Mouse (Mus musculus) spleen, postnatal 4 days (tissue): ENCODE results near the gene Pde5a.

ENCODE experiments used
- DNase-seq, 2 experiments: peaks; one replicate each; pipeline ENCODE4 v3.0.0; 2022; ENCODE audit warnings: low spot score in 2 of 2

Gene Pde5a

GRCm38 (mm10) chr3:122763768-122764167 lies 35.0 kb downstream of the Pde5a start:
- DNase-seq, result no peak

GRCm38 (mm10) chr3:122766930-122767329 lies 38.2 kb downstream of the Pde5a start:
- no peak for DNase-seq

GRCm38 (mm10) chr3:122767841-122768240 lies 39.1 kb downstream of the Pde5a start:
- DNase-seq, result no peak

DNA sequence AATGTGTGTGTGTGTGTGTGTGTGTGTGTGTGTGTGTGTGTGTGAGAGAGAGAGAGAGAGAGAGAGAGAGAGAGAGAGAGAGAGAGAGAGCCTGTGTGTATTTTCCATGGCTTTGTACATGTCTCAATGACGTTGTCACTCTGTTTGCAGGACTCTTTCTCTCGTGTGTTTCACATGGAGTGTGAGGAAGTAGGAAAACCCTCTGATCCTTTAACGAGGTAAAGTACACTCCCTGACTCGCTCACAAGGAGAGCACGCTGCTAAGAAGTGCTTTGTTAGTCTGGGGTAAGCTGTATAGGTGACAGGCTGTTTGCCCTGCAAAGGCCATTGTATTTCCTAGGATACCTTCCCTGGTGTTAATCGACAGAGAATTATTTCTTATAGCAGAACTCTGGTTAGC lies 52.7 kb downstream of the Pde5a start:
- no peak for DNase-seq

GRCm38 (mm10) chr3:122784245-122784644 lies 55.5 kb downstream of the Pde5a start:
- DNase-seq, result no peak

DNA sequence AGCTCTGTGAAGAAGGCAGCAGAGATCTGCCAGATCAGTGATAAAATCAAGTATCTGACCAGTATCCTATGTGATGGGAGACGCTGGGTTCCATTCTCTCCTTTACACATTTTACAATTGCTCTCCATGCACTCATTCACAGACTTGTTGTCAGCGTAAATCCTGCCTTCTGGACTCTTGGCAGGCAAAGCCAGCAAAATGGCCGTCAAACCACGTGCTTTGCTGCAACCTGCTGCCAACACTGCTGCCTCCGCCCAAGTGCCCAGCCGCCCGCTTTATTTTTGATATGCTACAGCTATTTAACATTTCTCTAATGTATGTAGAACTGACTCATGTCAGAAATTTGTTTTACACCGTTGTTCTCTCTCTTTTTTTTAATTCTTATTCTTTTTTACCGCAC lies 59.6 kb downstream of the Pde5a start:
- no peak for DNase-seq

DNA sequence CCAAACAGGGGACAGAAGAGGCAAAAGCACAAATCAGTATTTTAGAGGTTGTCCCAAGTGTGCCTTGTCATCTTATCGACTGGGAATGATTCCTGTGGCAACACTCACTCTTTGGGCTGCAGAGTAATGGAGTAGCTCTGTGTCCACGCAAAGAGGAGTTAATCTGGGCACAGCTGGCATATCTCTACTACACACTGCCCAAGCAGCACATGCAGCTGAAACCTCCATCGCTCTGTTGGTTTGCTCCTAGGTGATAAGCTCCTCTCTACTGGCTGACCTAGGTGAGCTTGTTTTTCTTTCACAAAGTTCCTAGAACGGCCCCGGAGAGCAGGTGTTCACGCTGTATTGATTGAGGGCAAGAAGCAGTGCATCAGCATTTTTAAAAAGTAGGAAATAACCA lies 60.8 kb downstream of the Pde5a start:
- no peak for DNase-seq

DNA sequence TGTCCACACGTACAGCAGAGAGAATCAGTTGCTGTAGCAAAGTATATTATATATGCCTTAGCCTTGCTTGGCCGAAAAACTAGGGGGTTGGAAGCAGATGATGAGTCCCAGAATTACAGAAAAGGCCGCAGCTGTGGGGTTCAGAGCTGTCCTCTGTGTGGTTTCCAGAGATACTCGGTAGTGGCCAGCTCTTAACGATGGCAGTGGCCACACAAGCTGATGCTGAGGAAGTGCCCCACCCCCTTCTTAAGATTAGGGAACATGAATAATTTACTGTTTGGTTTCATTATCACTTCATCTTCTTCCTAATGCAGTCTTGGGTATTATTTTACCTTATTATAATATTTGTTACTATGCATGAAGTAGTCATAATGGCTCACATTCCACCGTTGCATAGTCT lies 71.3 kb downstream of the Pde5a start:
- DNase-seq, result no peak

GRCm38 (mm10) chr3:122800553-122801435 lies 72.0 kb downstream of the Pde5a start:
- DNase-seq, result no peak

DNA sequence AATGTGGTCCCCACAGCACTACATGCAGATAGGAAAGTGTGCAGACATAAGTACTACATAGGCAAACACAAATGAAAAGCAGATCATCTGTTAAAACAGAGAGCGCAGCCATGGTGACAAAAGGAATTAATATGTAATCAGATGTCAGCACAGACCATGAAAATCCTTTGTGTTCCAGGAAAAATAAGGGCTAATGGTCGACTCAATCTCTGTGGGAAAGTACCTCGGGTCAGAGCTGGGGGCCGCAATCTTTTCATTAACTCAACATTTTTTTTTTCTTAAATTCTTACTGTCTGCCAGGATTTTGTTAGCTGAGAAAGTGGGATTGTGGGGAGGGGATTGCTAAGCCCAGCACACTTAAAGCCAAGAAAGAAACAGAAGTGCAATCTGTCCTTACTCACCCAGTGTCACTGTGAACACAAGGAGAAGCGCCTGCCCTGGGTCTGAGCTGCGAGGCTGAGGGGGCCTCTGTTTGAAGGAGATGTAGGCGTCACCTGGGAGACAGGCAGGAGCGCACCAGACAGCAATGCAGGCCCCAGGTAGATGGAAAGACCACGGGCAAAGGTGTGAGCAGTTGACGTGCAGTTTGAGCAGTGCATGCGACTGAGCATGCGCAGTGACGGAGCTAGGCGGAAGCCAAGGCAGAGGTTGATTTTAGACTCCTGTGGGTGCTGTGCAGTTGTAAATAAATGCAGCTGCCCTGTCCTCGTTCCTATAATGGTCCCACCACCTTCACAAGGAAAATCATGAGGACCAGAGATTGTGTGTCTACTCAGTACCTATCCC lies 72.9 kb downstream of the Pde5a start:
- DNase-seq, result no peak

DNA sequence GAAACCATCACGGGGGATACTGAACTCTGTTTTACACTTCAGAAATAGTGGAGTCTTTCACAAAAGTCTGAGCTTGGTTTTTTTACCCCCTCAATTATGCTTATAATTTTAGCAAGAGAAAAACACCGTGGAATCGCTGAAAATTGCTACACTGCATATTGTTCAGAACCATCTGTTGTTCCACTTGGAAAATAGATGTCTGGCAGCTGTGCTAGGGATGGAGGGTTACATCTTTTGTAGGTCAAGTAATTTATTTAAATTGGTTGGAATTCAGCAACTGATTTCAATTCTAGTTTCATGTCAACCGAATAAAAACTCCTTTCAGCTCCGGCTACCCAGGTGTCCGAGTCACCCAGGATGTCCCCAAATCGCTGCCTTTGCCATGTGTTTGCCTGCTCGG lies 78.6 kb downstream of the Pde5a start:
- no peak for DNase-seq

DNA sequence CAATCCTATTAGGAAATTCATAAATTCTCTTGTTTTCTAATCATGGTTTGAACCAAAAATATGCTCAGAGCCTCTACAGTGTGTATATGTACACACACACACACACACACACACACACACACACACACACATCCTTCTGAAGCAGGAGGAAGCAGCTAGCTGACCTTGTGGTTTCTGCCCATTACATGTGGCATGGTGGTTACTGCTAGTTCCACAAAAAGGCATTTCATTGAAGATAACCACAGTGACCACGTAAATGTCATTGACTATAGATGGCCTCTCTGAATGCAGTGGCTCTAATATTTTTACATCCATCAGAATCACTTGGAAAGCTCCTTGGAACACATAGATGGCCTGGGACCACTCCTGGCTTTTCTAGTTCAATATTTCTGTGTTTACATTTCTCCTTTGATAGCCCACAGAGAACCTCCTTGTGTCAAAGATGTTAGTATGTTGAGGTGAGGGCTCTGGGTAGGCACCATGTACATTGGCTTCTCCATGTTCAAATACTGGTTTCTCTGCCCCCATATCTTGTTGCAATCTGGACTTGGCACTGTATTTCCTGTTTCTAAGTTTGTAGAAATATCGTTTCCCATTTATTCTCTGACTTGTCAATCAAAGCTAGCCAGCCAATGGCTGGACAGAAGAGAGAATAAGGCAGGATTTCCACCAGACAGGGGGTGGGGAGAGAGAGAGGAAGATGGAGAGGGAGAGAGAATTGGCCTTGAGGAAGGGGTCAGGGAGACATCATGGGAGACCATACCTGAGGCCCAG lies 81.5 kb downstream of the Pde5a start:
- no peak for DNase-seq

GRCm38 (mm10) chr3:122810986-122811385 lies 82.2 kb downstream of the Pde5a start:
- no peak for DNase-seq

GRCm38 (mm10) chr3:122814531-122814930 lies 85.8 kb downstream of the Pde5a start:
- no peak for DNase-seq

DNA sequence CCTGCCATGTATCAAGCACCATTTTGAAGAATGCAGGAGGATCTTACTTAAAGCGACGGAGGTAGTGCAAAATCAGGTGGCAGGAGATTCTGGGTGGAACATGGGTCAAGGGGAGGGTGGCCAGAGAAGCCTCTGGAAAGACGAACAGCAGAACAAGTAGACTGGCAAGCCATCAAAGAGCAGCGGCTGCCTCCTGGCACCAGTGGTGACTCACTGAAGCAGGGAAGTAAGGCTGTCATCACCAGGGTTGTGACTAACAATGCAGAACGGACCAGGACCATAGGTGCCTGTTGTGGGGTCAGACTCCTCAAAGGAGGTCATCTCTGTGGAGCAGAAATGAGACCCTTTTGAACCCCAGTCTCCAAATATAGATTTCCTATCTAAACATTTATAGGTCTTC lies 89.5 kb downstream of the Pde5a start:
- no peak for DNase-seq

GRCm38 (mm10) chr3:122820700-122821099 lies 92.0 kb downstream of the Pde5a start:
- DNase-seq, result no peak

GRCm38 (mm10) chr3:122828270-122829058 lies 99.7 kb downstream of the Pde5a start:
- DNase-seq, result no peak

GRCm38 (mm10) chr3:122834519-122834918 lies 105.8 kb downstream of the Pde5a start:
- DNase-seq, result no peak

DNA sequence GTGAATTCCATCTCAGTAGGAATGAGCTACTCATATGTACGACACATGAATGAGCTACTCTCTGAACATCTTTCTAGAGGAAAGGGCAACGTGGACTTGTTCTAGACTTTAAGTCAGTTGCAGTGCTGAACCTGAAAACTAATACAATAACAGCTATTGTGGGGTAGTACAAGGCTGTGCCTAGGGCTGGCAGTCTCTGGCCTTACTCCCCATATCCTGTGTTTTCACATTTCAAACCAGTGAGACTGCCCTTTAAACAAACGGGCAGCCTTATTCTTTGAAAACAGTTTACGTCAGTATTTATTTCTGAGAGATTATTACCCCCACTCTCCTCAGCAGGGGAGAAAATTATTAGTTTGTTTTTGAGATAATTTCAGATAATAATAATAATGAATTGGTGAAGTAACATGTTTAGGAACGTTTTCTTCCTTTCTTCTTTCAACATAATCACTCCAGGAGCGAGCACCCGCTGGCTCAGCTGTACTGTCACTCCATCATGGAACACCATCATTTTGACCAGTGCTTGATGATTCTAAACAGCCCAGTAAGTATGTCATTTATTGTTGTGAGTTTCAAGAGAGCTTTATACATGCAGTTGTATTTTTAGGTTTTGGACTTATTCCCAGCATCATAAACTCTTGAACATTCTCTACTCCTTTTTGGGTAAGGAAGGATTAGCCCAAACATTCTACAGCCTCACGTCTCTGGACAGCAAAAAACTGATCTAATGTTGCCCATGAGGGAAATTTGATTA lies 106.5 kb downstream of the Pde5a start:
- DNase-seq, result no peak

DNA sequence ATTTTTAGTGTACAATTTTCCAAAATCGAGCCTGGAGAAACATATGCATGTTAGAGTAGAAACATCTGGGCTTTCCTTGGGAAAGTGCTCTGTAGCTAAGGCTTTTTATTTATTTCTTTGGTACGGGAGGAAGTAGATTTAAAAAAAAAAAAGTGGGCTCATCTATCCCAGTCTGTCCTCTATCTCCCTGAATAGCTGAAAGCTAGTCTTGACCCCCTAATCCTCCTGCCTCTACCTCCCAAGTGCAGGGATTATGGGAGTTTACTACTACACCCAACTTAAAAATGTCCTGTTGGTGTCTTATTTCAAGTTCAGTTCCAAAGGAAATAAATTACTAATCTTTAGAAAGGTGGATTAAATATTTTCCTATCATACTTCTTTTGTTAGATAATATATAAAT lies 108.9 kb downstream of the Pde5a start:
- no peak for DNase-seq
